Mouse (Mus musculus): Measurements from ENCODE around the gene Sirt3.

GRCm38 (mm10) chr7:140927181-140927580, 45.1 kb upstream of the Sirt3 start:
- no peak for TF ChIP-seq EP300 (IDR thresholded peaks at IDR 0.05; ENCODE audit: low read depth)
- TF ChIP-seq CTCF (IDR thresholded peaks at IDR 0.05; ENCODE audit: low read depth), result no peak

All from liver, postnatal 0 days (tissue).